Mouse (Mus musculus) embryonic facial prominence, embryonic 12.5 days (tissue): ENCODE measurements at regions not wholly inside any gene's neighbourhood (a gene's known extent, or its start where the extent isn't known, plus 50 kb on each side); places are given as distances from the start of the nearest gene placed in this dataset.

Source experiments
- ATAC-seq: fragments of 200-750 bp; cut with Nextera tagmentation; 2 replicates; pipeline ENCODE4 v1.8.0; 2017; ENCODE audit not compliant: insufficient number of reproducible peaks, insufficient read depth, low FRiP score, low TSS enrichment
- H3K27ac ChIP-seq: fragments of 300-500 bp; sonication (generic); 2 replicates; pipeline ENCODE4 v1.5.1; 2016; ENCODE audit warnings: mild to moderate bottlenecking
- H3K27me3 ChIP-seq: fragments of 300-500 bp; sonication (generic); 2 replicates; pipeline ENCODE4 v1.6.1; 2016; ENCODE audit warnings: mild to moderate bottlenecking, moderate library complexity
- H3K36me3 ChIP-seq: fragments of 300-500 bp; sonication (generic); 2 replicates; pipeline ENCODE4 v1.6.1; 2016; ENCODE audit warnings: mild to moderate bottlenecking
- H3K4me1 ChIP-seq: fragments of 300-500 bp; sonication (generic); 2 replicates; pipeline ENCODE4 v1.6.1; 2016
- H3K4me2 ChIP-seq: fragments of 300-500 bp; sonication (generic); replicated peaks from 2 replicates; pipeline ENCODE4 v1.6.1; 2016; ENCODE audit warnings: mild to moderate bottlenecking, moderate library complexity
- H3K4me3 ChIP-seq: fragments of 300-500 bp; sonication (generic); 2 replicates; pipeline ENCODE4 v1.5.1; 2016; ENCODE audit warnings: mild to moderate bottlenecking
- H3K9ac ChIP-seq: fragments of 300-500 bp; sonication (generic); 2 replicates; pipeline ENCODE4 v1.6.1; 2016; ENCODE audit warnings: mild to moderate bottlenecking, moderate library complexity
- H3K9me3 ChIP-seq: fragments of 300-500 bp; sonication (generic); 2 replicates; pipeline ENCODE4 v1.6.1; 2016; ENCODE audit warnings: mild to moderate bottlenecking, moderate library complexity
- WGBS: fragments of 180-500 bp; shearing (Covaris S2); methylation state at CpG from one replicate; pipeline ENCODE4 v1.1.7; 2016; 5-methylcytosine and 5-hydroxymethylcytosine counted together

GRCm38 (mm10) chr1:91742914-91743313 is 58.3 kb upstream of the Twist2 start:
- Histone ChIP-seq H3K27ac (no peak overlapping the region), H3K4me3 (no peak overlapping the region), H3K27me3 (no peaks in the 10 kb centered on the region), H3K4me2 (no peak overlapping the region), H3K9ac (no peak overlapping the region), H3K9me3 (no peaks in the 10 kb centered on the region), H3K4me1 (peaks cover 4% of the 10 kb centered on the region; the same call in 1 of the 2 replicates), H3K36me3 (no peaks in the 10 kb centered on the region)
- ATAC-seq, result no peak
- 49% methylated on average over 3 of the region's 3 CpGs for WGBS

- Histone ChIP-seq H3K9ac (no peak overlapping the region), H3K27ac (no peak overlapping the region), H3K36me3 (no peaks in the 10 kb centered on the region), H3K4me1 (no peaks in the 10 kb centered on the region), H3K9me3 (no peaks in the 10 kb centered on the region), H3K4me2 (no peak overlapping the region), H3K4me3 (no peak overlapping the region), H3K27me3 (no peaks in the 10 kb centered on the region)
- WGBS, result 95% methylated on average over 3 of the region's 3 CpGs
- ATAC-seq, result no peak
Measured at GRCm38 (mm10) chr1:91744076-91744475, 57.2 kb upstream of the Twist2 start.

GRCm38 (mm10) chr1:91744701-91745100 is 56.6 kb upstream of the Twist2 start:
- no peak overlapping the region for H3K27ac ChIP-seq
- no peaks in the 10 kb centered on the region for H3K27me3 ChIP-seq
- no peaks in the 10 kb centered on the region for H3K36me3 ChIP-seq
- H3K4me3 ChIP-seq, result no peak overlapping the region
- H3K9me3 ChIP-seq, result no peaks in the 10 kb centered on the region
- no peak overlapping the region for H3K9ac ChIP-seq
- no peaks in the 10 kb centered on the region for H3K4me1 ChIP-seq
- ATAC-seq, result no peak
- no peak overlapping the region for H3K4me2 ChIP-seq
- 85% methylated on average over 5 of the region's 5 CpGs for WGBS

GRCm38 (mm10) chr1:91747583-91747982 is 53.7 kb upstream of the Twist2 start:
- Histone ChIP-seq H3K4me3 (no peak overlapping the region), H3K27ac (no peak overlapping the region), H3K36me3 (no peaks in the 10 kb centered on the region), H3K9ac (no peak overlapping the region), H3K9me3 (no peaks in the 10 kb centered on the region), H3K4me1 (no peaks in the 10 kb centered on the region), H3K27me3 (no peaks in the 10 kb centered on the region), H3K4me2 (no peak overlapping the region)
- 62% methylated on average over 11 of the region's 11 CpGs for WGBS
- ATAC-seq, result no peak
